Mouse (Mus musculus) layer of hippocampus, postnatal 36 days (tissue): ENCODE results near the gene Zbtb3. TPM values are rescaled to one million over a fixed set of nuclear protein-coding genes. Genes with fewer than 3 reads are reported as not detected.
A peak's percentile ranks its signal among the peaks of the same experiment; 100 is the strongest.
"Not testable (repeated sequence)": the region's sequence is repeated elsewhere in the genome, so short reads cannot be mapped to it uniquely, and the experiment has no call there.

ENCODE experiments used
- DNase-seq, 2 experiments: peaks; one replicate each; pipeline ENCODE4 v3.0.0; 2022
- total RNA-seq, 2 experiments: library from RNA; stranded (reverse); gene quantifications; 2 replicates each; pipeline ENCODE4 v1.2.3; 2021

The Zbtb3 gene
- total RNA-seq, 2 experiments from 2014 or later: 6.8 to 7.1 TPM

GRCm38 (mm10) chr19:8803879-8804660, 1.7 kb downstream of the Zbtb3 start:
- DNase-seq: no peak

- no peak for DNase-seq
These were observed 4.5 kb downstream of the Zbtb3 start for GRCm38 (mm10) chr19:8806810-8807209.

GRCm38 (mm10) chr19:8815812-8816211, 13.5 kb downstream of the Zbtb3 start:
- DNase-seq: no peak

- DNase-seq: no peak
These were observed 14.6 kb downstream of the Zbtb3 start for GRCm38 (mm10) chr19:8817001-8817400.

- no peak for DNase-seq
These were observed 16.0 kb downstream of the Zbtb3 start for GRCm38 (mm10) chr19:8818301-8818798.

- DNase-seq: peak; percentile 95 to 97
These were observed 16.6 kb downstream of the Zbtb3 start, which contains the start of gene Ttc9c for GRCm38 (mm10) chr19:8818801-8819595. TSS of gene Ttc9c (minus strand) at chr19:8819333.

- DNase-seq: peak; percentile 99
These were observed 17.5 kb downstream of the Zbtb3 start, which contains the start of gene Hnrnpul2 for GRCm38 (mm10) chr19:8819596-8820423. TSS of gene Hnrnpul2 (plus strand) at chr19:8820010.

GRCm38 (mm10) chr19:8820424-8820956, 18.1 kb downstream of the Zbtb3 start:
- no peak for DNase-seq

- DNase-seq: no peak
These were observed 18.8 kb downstream of the Zbtb3 start for GRCm38 (mm10) chr19:8821146-8821545.

GRCm38 (mm10) chr19:8822696-8823095, 20.3 kb downstream of the Zbtb3 start:
- DNase-seq: no peak

- DNase-seq: no peak
These were observed 27.3 kb downstream of the Zbtb3 start, which contains the start of gene AC129217.1 for GRCm38 (mm10) chr19:8829660-8830059. TSS of gene AC129217.1 (plus strand) at chr19:8829773.

GRCm38 (mm10) chr19:8830664-8831063, 28.3 kb downstream of the Zbtb3 start:
- DNase-seq: peak; percentile 43 to 49

- no peak for DNase-seq
These were observed 28.9 kb downstream of the Zbtb3 start for GRCm38 (mm10) chr19:8831262-8831661.

GRCm38 (mm10) chr19:8832971-8833370, 30.6 kb downstream of the Zbtb3 start:
- DNase-seq: peak in 1 of 2 experiments; percentile 28

- DNase-seq: not testable (repeated sequence)
These were observed 34.0 kb downstream of the Zbtb3 start for GRCm38 (mm10) chr19:8836327-8836726.

GRCm38 (mm10) chr19:8837251-8837791, 35.0 kb downstream of the Zbtb3 start, which contains the start of gene Bscl2:
TSS of gene Bscl2 (plus strand) at chr19:8837467.
- peak; percentile 87 to 88 for DNase-seq

- peak; percentile 28 to 38 for DNase-seq
These were observed 35.8 kb downstream of the Zbtb3 start for GRCm38 (mm10) chr19:8838041-8838730.

- DNase-seq: peak; percentile 76 to 77
These were observed 37.0 kb downstream of the Zbtb3 start, which contains the start of gene Gng3 for GRCm38 (mm10) chr19:8839103-8839907. TSS of gene Gng3 (minus strand) at chr19:8839194.

- DNase-seq: peak; percentile 76 to 77
These were observed 37.8 kb downstream of the Zbtb3 start for GRCm38 (mm10) chr19:8839908-8840791.
